ENCODE assay signal across 14 mouse cellular contexts in the genomic region with DNA sequence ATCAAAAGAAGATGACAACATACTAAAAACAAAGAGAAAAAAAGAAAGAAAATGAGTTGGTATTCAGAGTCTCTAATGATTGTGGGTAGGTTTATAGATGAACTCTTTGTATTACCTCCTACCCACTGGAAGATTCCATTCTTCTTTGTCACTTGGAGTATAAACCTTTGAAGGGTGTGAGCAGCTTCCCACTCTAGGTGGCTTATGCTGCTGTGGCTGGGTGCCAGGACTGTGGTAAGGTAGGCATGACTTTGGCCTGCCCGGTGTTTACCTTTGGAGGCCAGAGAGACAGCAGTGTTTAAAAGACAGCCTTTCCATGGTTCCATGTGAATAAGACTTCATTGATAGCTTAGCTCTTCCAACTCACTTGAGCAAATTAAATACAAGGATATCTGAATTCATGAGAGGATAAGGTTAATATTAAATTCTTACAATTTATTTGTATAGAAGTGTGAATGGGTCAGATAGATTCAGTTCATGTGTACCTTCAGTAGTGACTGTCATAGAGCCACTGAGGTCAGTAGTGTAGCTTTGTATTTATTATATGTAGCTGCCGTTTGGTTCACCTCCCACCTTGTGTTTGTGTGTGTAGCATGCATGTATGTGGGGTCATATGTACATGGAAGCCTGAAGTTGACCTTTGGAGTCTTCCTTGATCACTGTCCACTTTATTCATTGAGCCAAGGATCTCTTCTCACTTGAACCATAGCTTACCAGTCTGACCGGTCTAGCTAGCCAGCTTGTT. TPM values are rescaled to one million over a fixed set of nuclear protein-coding genes. Genes with fewer than 3 reads are reported as not detected.
DNase-seq lines count a peak whose midpoint lies in the region; ATAC-seq and TF ChIP-seq lines count a peak whose summit lies in the region.
"Had no signal": no experiment of that assay in that cellular context is flagged by ENCODE, and none has a peak within 500 bp of the region (broad histone marks: within the 10 kb centered on the region; RNA-seq: fewer than 3 reads in every experiment).

No protein-coding gene starts in this region.

- WGBS in kidney, embryonic 14.5 days: 93% methylated on average over 3 of the region's 3 CpGs
- 97% methylated on average over 3 of the region's 3 CpGs for WGBS in midbrain, postnatal 0 days

- TF ChIP-seq CTCF in midbrain, postnatal 0 days (IDR thresholded peaks at IDR 0.05): no peak

- no peak overlapping the region for H3K4me2 ChIP-seq in kidney, embryonic 14.5 days (replicated peaks; ENCODE audit: low read depth, low read length)
- no peak overlapping the region for H3K4me2 ChIP-seq in midbrain, postnatal 0 days (ENCODE audit: low read depth, low read length, poor library complexity, severe bottlenecking)
- H3K4me2 ChIP-seq: forebrain, embryonic 13.5 days; heart, embryonic 15.5 days; limb, embryonic 15.5 days had no signal

- no peak overlapping the region for H3K9ac ChIP-seq in kidney, embryonic 14.5 days (ENCODE audit: low read depth, low read length)
- H3K9ac ChIP-seq in midbrain, postnatal 0 days (replicated peaks; ENCODE audit: low read length, poor library complexity, severe bottlenecking): no peak overlapping the region
- H3K9ac ChIP-seq: forebrain, embryonic 13.5 days; heart, embryonic 15.5 days; limb, embryonic 15.5 days had no signal

- peak; percentile 65 for DNase-seq in kidney, adult 18-20 months
- DNase-seq in brain, adult 2 months (ENCODE audit: low read depth, low spot score): peak; percentile 74
- DNase-seq in kidney, adult 8-10 months: peak; percentile 67 to 69
- peak; percentile 68 for DNase-seq in lung, postnatal 14 days
- DNase-seq in midbrain, postnatal 0 days (ENCODE audit: low spot score): no peak
- DNase-seq in thymus, postnatal 10 days (ENCODE audit: low spot score in 2 of 2): no peak
- DNase-seq in adrenal gland, postnatal 14 days: no peak
- DNase-seq: thymus, adult 18-20 months had no signal

- H3K4me1 ChIP-seq in kidney, embryonic 14.5 days (ENCODE audit: control insufficient read depth, insufficient read depth, low read length): peaks cover 14% of the 10 kb centered on the region; the same call in 1 of the 2 replicates
- 0 out of 2 replicates have a peak, but pooled peaks cover 4% of the 10 kb centered on the region for H3K4me1 ChIP-seq in midbrain, postnatal 0 days (ENCODE audit: insufficient read depth, low read length)

- H3K27me3 ChIP-seq in kidney, embryonic 14.5 days (ENCODE audit: control insufficient read depth, insufficient read depth, low read length): no peaks in the 10 kb centered on the region
- no peaks in the 10 kb centered on the region for H3K27me3 ChIP-seq in midbrain, postnatal 0 days (ENCODE audit: insufficient read depth, low read length)
- H3K27me3 ChIP-seq: forebrain, embryonic 13.5 days; heart, embryonic 15.5 days; limb, embryonic 15.5 days had no signal

- no peaks in the 10 kb centered on the region for H3K36me3 ChIP-seq in kidney, embryonic 14.5 days (ENCODE audit: control insufficient read depth, insufficient read depth, low read length)
- no peaks in the 10 kb centered on the region for H3K36me3 ChIP-seq in midbrain, postnatal 0 days (ENCODE audit: insufficient read depth, low read length)
- H3K36me3 ChIP-seq: heart, embryonic 15.5 days had no signal

- ATAC-seq in kidney, embryonic 14.5 days (ENCODE audit: low FRiP score, low TSS enrichment): no peak
- no peak for ATAC-seq in midbrain, postnatal 0 days (ENCODE audit: low FRiP score)
- ATAC-seq: forebrain, embryonic 13.5 days had no signal

- H3K27ac ChIP-seq in kidney, embryonic 14.5 days (ENCODE audit: low read depth, low read length): no peak overlapping the region
- no peak overlapping the region for H3K27ac ChIP-seq in midbrain, postnatal 0 days (ENCODE audit: low read depth, low read length)
- H3K27ac ChIP-seq: forebrain, embryonic 13.5 days; kidney, postnatal 0 days; limb, embryonic 15.5 days had no signal

- H3K9me3 ChIP-seq in kidney, embryonic 14.5 days (ENCODE audit: control insufficient read depth, low read length): no peaks in the 10 kb centered on the region
- H3K9me3 ChIP-seq in midbrain, postnatal 0 days (ENCODE audit: low read length): no peaks in the 10 kb centered on the region
- H3K9me3 ChIP-seq: forebrain, embryonic 13.5 days; heart, embryonic 15.5 days; limb, embryonic 15.5 days had no signal

- no peak overlapping the region for H3K4me3 ChIP-seq in kidney, embryonic 14.5 days (ENCODE audit: low read length)
- H3K4me3 ChIP-seq in midbrain, postnatal 0 days (ENCODE audit: low read depth, low read length): no peak overlapping the region
- H3K4me3 ChIP-seq: forebrain, embryonic 13.5 days; heart, embryonic 15.5 days; limb, embryonic 15.5 days; myocyte had no signal

RNA-seq across cellular contexts. Expression of a gene that starts 44.0 kb away (rescaled TPM):
- 7.5 and 15.6 TPM in 2 replicates for polyA plus RNA-seq in kidney, embryonic 14.5 days (2014; fragmentation: Nextera tagmentation; extraction: Ambion mirVana)
- total RNA-seq in midbrain, postnatal 0 days (2014; rRNA removed): 17.3 and 22.5 TPM in 2 replicates
- 6.4 and 7.4 TPM in 2 replicates for polyA plus RNA-seq in midbrain, postnatal 0 days (2015; fragmentation: Nextera tagmentation; extraction: Ambion mirVana)
- total RNA-seq in adrenal gland, postnatal 14 days (2021): 47.4 and 49.9 TPM in 2 replicates

Comparison
In these comparisons a context has a peak if more than half of its experiments do, and no peak if none do; other contexts are left out.
1. DNase-seq: peak in kidney, adult 18-20 months (single experiment), brain, adult 2 months (single experiment), kidney, adult 8-10 months (2 of 2) and lung, postnatal 14 days (single experiment); none in midbrain, postnatal 0 days (single experiment), thymus, postnatal 10 days (0 of 2) and adrenal gland, postnatal 14 days (single experiment).